Mouse (Mus musculus): ENCODE data around the gene Ap3d1. TPM values are rescaled to one million over a fixed set of nuclear protein-coding genes. Genes with fewer than 3 reads are reported as not detected.

Ap3d1 gene
- polyA plus RNA-seq, 1 experiment from 2014 or later = 99.5 TPM

GRCm38 (mm10) chr10:80696502-80697392 lies 45.3 kb downstream of the Ap3d1 start:
- Histone ChIP-seq H3K9ac (ENCODE audit: low read depth, low read length) (no peak overlapping the region), H3K36me3 (ENCODE audit: control insufficient read depth, insufficient read depth, low read length) (no peaks in the 10 kb centered on the region; the same call in 1 of the 2 replicates), H3K4me2 (ENCODE audit: low read length) (no peak overlapping the region), H3K4me1 (ENCODE audit: control insufficient read depth, insufficient read depth, low read length) (peaks cover 15% of the 10 kb centered on the region), H3K9me3 (replicated peaks; ENCODE audit: control insufficient read depth, low read length, poor library complexity, severe bottlenecking) (no peaks in the 10 kb centered on the region), H3K27me3 (ENCODE audit: control insufficient read depth, insufficient read depth, low read depth, low read length) (no peaks in the 10 kb centered on the region), H3K4me3 (ENCODE audit: low read depth, low read length) (no peak overlapping the region), H3K27ac (ENCODE audit: low read length) (no peak overlapping the region)
- ATAC-seq = no peak
- 78% methylated on average over 11 of the region's 12 CpGs for WGBS

DNA sequence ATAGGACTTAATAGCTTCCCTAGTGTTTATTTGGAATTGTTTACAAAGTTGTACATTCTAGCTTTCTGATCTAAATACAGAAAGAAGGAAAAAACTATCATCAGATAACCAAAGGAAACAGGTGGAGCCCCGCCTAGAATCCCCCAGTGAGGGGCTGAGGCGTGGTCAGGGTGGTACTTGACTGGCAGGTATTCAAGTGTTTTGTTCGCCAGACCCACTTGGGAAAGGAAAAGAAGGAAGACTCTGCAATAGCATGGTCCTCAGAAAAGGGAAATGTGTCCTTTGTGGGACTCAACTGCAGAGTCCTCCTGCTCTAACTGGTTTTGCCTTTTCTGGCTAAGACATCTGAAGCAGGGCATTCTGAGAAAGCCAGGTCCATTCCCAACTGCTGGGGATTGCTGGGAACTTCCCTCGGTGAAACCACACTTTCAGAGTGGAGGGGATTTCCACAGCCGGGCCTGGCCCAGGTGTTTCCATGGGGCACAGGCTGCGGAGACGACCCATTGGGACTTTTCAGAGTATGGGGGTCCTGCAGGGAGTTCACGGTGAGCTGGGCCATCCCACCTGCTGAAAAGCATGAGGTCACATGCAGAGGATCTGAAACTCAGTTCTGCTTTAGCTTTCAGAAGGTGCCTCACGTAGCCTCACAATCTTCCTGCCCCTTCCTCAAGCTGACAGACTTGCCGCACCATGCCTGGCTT lies 46.1 kb downstream of the Ap3d1 start:
- 72% methylated on average over 10 of the region's 10 CpGs for WGBS
- H3K4me3 ChIP-seq (ENCODE audit: low read depth, low read length) = no peak overlapping the region
- ATAC-seq = no peak
- H3K4me2 ChIP-seq (ENCODE audit: low read length) = no peak overlapping the region
- no peaks in the 10 kb centered on the region for H3K9me3 ChIP-seq (replicated peaks; ENCODE audit: control insufficient read depth, low read length, poor library complexity, severe bottlenecking)
- H3K9ac ChIP-seq (ENCODE audit: low read depth, low read length) = no peak overlapping the region
- H3K27ac ChIP-seq (ENCODE audit: low read length) = no peak overlapping the region
- no peaks in the 10 kb centered on the region for H3K27me3 ChIP-seq (ENCODE audit: control insufficient read depth, insufficient read depth, low read depth, low read length)
- peaks cover 3% of the 10 kb centered on the region; the same call in 1 of the 2 replicates for H3K36me3 ChIP-seq (ENCODE audit: control insufficient read depth, insufficient read depth, low read length)
- peaks cover 13% of the 10 kb centered on the region for H3K4me1 ChIP-seq (ENCODE audit: control insufficient read depth, insufficient read depth, low read length)

- no peak overlapping the region for H3K4me3 ChIP-seq (ENCODE audit: low read depth, low read length)
- no peak overlapping the region for H3K4me2 ChIP-seq (ENCODE audit: low read length)
- 81% methylated on average over 2 of the region's 2 CpGs for WGBS
- H3K4me1 ChIP-seq (ENCODE audit: control insufficient read depth, insufficient read depth, low read length) = peaks cover 6% of the 10 kb centered on the region
- ATAC-seq = no peak
- H3K36me3 ChIP-seq (ENCODE audit: control insufficient read depth, insufficient read depth, low read length) = peaks cover 8% of the 10 kb centered on the region
- no peaks in the 10 kb centered on the region for H3K9me3 ChIP-seq (replicated peaks; ENCODE audit: control insufficient read depth, low read length, poor library complexity, severe bottlenecking)
- no peak overlapping the region for H3K27ac ChIP-seq (ENCODE audit: low read length)
- no peaks in the 10 kb centered on the region for H3K27me3 ChIP-seq (ENCODE audit: control insufficient read depth, insufficient read depth, low read depth, low read length)
- H3K9ac ChIP-seq (ENCODE audit: low read depth, low read length) = no peak overlapping the region
These were observed 46.9 kb downstream of the Ap3d1 start for GRCm38 (mm10) chr10:80695186-80695585.

DNA sequence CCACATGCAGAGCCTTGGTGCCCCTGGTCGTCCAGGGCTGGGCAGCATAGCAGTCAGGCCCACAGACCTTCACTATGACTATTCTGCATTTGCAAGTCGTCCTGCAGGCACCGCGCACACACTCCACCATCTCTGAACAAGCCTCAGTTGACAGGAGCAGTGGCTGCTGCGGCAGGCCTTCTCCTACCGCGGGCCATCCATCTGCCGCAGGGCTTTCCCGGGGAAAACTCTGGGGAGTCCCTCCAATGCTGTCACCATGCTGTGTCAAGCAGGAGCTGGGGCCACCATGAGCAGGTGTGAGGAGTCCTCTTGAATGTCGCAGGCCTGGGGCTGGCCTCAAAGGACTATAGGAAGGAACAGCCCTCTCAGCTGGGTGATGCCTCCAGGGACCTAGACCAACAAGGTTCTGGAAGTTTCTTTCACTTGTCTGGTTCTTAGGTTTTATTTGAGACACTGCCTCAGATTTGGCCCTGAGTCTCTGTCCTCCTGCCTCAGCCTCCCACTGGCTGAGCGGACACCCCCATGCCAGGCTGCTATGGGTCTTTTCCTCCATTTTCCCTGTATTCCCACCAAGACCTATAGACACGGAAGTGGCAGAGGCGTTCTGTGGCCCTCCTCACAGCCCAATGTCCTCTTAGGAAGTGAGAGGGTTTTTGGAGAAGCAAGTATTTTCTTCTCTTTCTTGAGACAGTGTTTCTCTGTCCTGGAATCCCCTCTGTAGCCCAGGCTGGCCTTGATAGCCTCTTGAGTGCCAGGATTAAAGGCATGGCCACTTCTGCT lies 47.7 kb downstream of the Ap3d1 start:
- Histone ChIP-seq H3K9me3 (replicated peaks; ENCODE audit: control insufficient read depth, low read length, poor library complexity, severe bottlenecking) (no peaks in the 10 kb centered on the region), H3K9ac (ENCODE audit: low read depth, low read length) (no peak overlapping the region), H3K27ac (ENCODE audit: low read length) (no peak overlapping the region), H3K4me1 (ENCODE audit: control insufficient read depth, insufficient read depth, low read length) (no peaks in the 10 kb centered on the region), H3K36me3 (ENCODE audit: control insufficient read depth, insufficient read depth, low read length) (peaks cover 17% of the 10 kb centered on the region), H3K27me3 (ENCODE audit: control insufficient read depth, insufficient read depth, low read depth, low read length) (no peaks in the 10 kb centered on the region), H3K4me2 (ENCODE audit: low read length) (no peak overlapping the region), H3K4me3 (ENCODE audit: low read depth, low read length) (no peak overlapping the region)
- 88% methylated on average over 13 of the region's 13 CpGs for WGBS
- ATAC-seq = no peak

GRCm38 (mm10) chr10:80693401-80694045 lies 48.5 kb downstream of the Ap3d1 start:
- no peaks in the 10 kb centered on the region for H3K27me3 ChIP-seq (ENCODE audit: control insufficient read depth, insufficient read depth, low read depth, low read length)
- 89% methylated on average over 12 of the region's 12 CpGs for WGBS
- H3K9me3 ChIP-seq (replicated peaks; ENCODE audit: control insufficient read depth, low read length, poor library complexity, severe bottlenecking) = no peaks in the 10 kb centered on the region
- H3K27ac ChIP-seq (ENCODE audit: low read length) = no peak overlapping the region
- no peaks in the 10 kb centered on the region for H3K4me1 ChIP-seq (ENCODE audit: control insufficient read depth, insufficient read depth, low read length)
- no peak overlapping the region for H3K4me2 ChIP-seq (ENCODE audit: low read length)
- no peak for ATAC-seq
- no peak overlapping the region for H3K9ac ChIP-seq (ENCODE audit: low read depth, low read length)
- H3K36me3 ChIP-seq (ENCODE audit: control insufficient read depth, insufficient read depth, low read length) = peaks cover 19% of the 10 kb centered on the region
- no peak overlapping the region for H3K4me3 ChIP-seq (ENCODE audit: low read depth, low read length)

GRCm38 (mm10) chr10:80692249-80693165 lies 49.6 kb downstream of the Ap3d1 start:
- no peak for ATAC-seq
- Histone ChIP-seq H3K9ac (ENCODE audit: low read depth, low read length) (no peak overlapping the region), H3K4me1 (ENCODE audit: control insufficient read depth, insufficient read depth, low read length) (no peaks in the 10 kb centered on the region), H3K4me2 (ENCODE audit: low read length) (no peak overlapping the region), H3K4me3 (ENCODE audit: low read depth, low read length) (no peak overlapping the region), H3K9me3 (replicated peaks; ENCODE audit: control insufficient read depth, low read length, poor library complexity, severe bottlenecking) (no peaks in the 10 kb centered on the region), H3K27me3 (ENCODE audit: control insufficient read depth, insufficient read depth, low read depth, low read length) (no peaks in the 10 kb centered on the region), H3K27ac (ENCODE audit: low read length) (no peak overlapping the region), H3K36me3 (ENCODE audit: control insufficient read depth, insufficient read depth, low read length) (peaks cover 20% of the 10 kb centered on the region)
- 86% methylated on average over 14 of the region's 14 CpGs for WGBS

GRCm38 (mm10) chr10:80687850-80688249 lies 54.2 kb downstream of the Ap3d1 start:
- Histone ChIP-seq H3K4me1 (ENCODE audit: control insufficient read depth, insufficient read depth, low read length) (no peaks in the 10 kb centered on the region), H3K4me2 (ENCODE audit: low read length) (no peak overlapping the region), H3K9ac (ENCODE audit: low read depth, low read length) (no peak overlapping the region), H3K36me3 (ENCODE audit: control insufficient read depth, insufficient read depth, low read length) (peaks cover 40% of the 10 kb centered on the region), H3K4me3 (ENCODE audit: low read depth, low read length) (no peak overlapping the region), H3K9me3 (replicated peaks; ENCODE audit: control insufficient read depth, low read length, poor library complexity, severe bottlenecking) (no peaks in the 10 kb centered on the region), H3K27ac (ENCODE audit: low read length) (no peak overlapping the region), H3K27me3 (ENCODE audit: control insufficient read depth, insufficient read depth, low read depth, low read length) (no peaks in the 10 kb centered on the region)
- ATAC-seq = no peak
- 39% methylated on average over 5 of the region's 5 CpGs for WGBS

DNA sequence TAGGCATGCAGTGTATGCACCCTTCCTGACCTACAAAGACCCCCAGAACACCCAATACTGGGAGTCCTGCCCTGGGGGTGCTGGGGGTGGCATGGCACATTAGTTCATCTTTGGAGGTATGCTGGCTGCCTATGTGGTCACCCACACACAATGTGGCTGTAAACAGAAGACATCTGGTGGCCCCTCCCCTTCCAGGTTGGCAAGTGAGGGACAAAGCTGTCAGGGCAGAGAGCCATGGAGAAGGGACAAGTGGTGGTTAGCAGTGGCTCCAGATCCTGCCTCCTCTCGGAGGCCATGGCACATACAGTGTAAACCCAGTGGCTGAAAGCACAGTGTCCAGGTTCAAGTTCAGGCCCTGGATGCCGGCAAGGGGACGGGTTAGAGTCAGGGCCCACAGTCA lies 55.4 kb downstream of the Ap3d1 start:
- Histone ChIP-seq H3K4me2 (ENCODE audit: low read length) (no peak overlapping the region), H3K9ac (ENCODE audit: low read depth, low read length) (no peak overlapping the region), H3K27me3 (ENCODE audit: control insufficient read depth, insufficient read depth, low read depth, low read length) (no peaks in the 10 kb centered on the region), H3K4me1 (ENCODE audit: control insufficient read depth, insufficient read depth, low read length) (no peaks in the 10 kb centered on the region), H3K36me3 (ENCODE audit: control insufficient read depth, insufficient read depth, low read length) (peaks cover 40% of the 10 kb centered on the region), H3K9me3 (replicated peaks; ENCODE audit: control insufficient read depth, low read length, poor library complexity, severe bottlenecking) (no peaks in the 10 kb centered on the region), H3K4me3 (ENCODE audit: low read depth, low read length) (no peak overlapping the region), H3K27ac (ENCODE audit: low read length) (no peak overlapping the region)
- ATAC-seq = no peak
- WGBS = 98% methylated on average over 3 of the region's 3 CpGs

All from midbrain, embryonic 16.5 days (tissue).